7 mouse cellular contexts compared by ENCODE assay signal in the genomic region with DNA sequence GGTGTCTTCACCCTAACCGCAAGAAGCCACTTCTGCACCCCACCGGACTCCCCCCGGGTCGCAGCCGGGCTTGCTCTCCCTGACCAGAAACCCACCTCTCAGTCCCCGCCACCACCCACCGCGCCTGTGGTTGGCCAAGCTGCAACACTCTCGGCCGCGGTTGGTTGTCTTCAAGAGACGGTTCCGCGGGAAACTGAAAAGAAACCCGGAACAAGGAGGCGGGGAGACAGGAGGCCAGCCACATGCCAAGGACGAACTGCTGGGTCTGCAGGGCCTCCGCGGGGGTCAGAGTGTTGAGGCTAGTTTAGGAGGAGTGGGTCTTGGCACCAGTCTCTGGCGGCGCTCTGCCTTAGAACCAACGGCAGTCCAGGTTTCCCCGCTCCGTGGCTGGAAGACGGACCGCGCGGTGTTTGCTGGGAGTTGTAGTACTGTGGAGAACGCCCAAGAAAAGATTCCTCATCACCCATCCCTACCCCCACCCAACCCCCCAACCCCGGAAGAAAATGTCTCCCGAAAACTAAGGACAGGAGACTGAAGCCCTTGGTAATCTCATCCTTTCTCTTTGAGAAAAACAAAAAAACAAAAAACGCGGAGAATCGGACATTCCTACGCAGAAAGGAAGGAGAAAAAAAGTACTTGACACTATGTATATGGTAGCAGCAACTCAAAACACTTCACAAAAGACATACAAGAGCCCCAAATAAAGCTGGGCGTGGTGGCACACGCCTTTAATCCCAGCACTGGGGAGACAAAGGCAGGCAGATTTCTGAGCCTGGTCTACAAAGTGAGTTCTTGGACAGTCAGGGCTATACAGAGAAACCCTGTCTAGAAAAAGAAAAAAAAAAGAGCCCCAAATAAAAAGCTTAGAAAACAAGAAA. TPM values are rescaled to one million over a fixed set of nuclear protein-coding genes. Genes with fewer than 3 reads are reported as not detected.
DNase-seq lines count a peak whose midpoint lies in the region; ATAC-seq lines count a peak whose summit lies in the region.

A gene (minus strand): TSS at position 346 of the 878 bp plus-strand sequence.

- ATAC-seq in intestine, embryonic 15.5 days: peak; percentile 93

- WGBS in intestine, embryonic 15.5 days: under 1% methylated on average over 37 of the region's 37 CpGs

- no peaks in the 10 kb centered on the region for H3K9me3 ChIP-seq in intestine, embryonic 15.5 days

- peak; percentile 89 for DNase-seq in adrenal gland, postnatal 10 days
- DNase-seq in embryo, embryonic 11.5 days (ENCODE audit: low read depth, low spot score): peak; percentile 74
- peak; percentile 72 to 80 for DNase-seq in gastrocnemius, postnatal 36 days
- DNase-seq in left cerebral cortex, postnatal 25 days (ENCODE audit: low spot score in 2 of 2): peak; percentile 83 to 89
- peak; percentile 85 for DNase-seq in mesoderm, embryonic 11.5 days (ENCODE audit: low read depth, low spot score)
- peak; percentile 78 to 79 for DNase-seq in right cerebral cortex, postnatal 36 days (ENCODE audit: low spot score in 2 of 2)

- no peaks in the 10 kb centered on the region for H3K36me3 ChIP-seq in intestine, embryonic 15.5 days

- H3K27me3 ChIP-seq in intestine, embryonic 15.5 days (replicated peaks): no peaks in the 10 kb centered on the region

- intact Hi-C loops in gastrocnemius, postnatal 36 days (cut with DNase I): no loop called here
- intact Hi-C loops in left cerebral cortex, postnatal 25 days (cut with DNase I): loop anchor here (2.0 kb wide), 1 partner anchor 14 kb away; a partner anchor contains a TSS

- peak within 1 kb of the TSS; percentile 67 for H3K9ac ChIP-seq in intestine, embryonic 15.5 days

- peaks cover 6% of the 10 kb centered on the region; the same call in 1 of the 2 replicates for H3K4me1 ChIP-seq in intestine, embryonic 15.5 days (replicated peaks)

- H3K4me3 ChIP-seq in intestine, embryonic 15.5 days (replicated peaks): peak within 1 kb of the TSS; percentile 88

- peak within 1 kb of the TSS; percentile 67; the same call in 1 of the 2 replicates for H3K27ac ChIP-seq in intestine, embryonic 15.5 days

- peak within 1 kb of the TSS; percentile 77 for H3K4me2 ChIP-seq in intestine, embryonic 15.5 days (replicated peaks)

RNA-seq across cellular contexts. Expression of the gene that starts here (rescaled TPM):
- 10 to 100 TPM in 1 of 2 experiments, 1 to 10 TPM in 1; 7.3 to 11.7 TPM for total RNA-seq in adrenal gland, postnatal 10 days (2021)
- total RNA-seq in gastrocnemius, postnatal 36 days (2021): 1 to 10 TPM in 1 of 2 experiments, under 1 TPM in 1; 0.84 to 1.1 TPM
- polyA plus RNA-seq in intestine, embryonic 15.5 days (2015; fragmentation: Nextera tagmentation; extraction: Ambion mirVana): 15.0 and 15.2 TPM in 2 replicates
- 10 to 100 TPM in 1 of 2 experiments, 1 to 10 TPM in 1; 9.1 to 12.1 TPM for total RNA-seq in left cerebral cortex, postnatal 25 days (2021)

Comparison
In these comparisons a context has a peak if more than half of its experiments do, and no peak if none do; other contexts are left out.
1. Peak in every context shown above with its lines: DNase-seq, ATAC-seq, H3K4me3 ChIP-seq and H3K27ac ChIP-seq.